Mouse (Mus musculus): Measurements from ENCODE around the gene Nr2e3. TPM values are rescaled to one million over a fixed set of nuclear protein-coding genes. Genes with fewer than 3 reads are reported as not detected.

Nr2e3 gene
- polyA plus RNA-seq, 1 experiment from 2014 or later: not detected

GRCm38 (mm10) chr9:59949981-59950380 lies 10.5 kb downstream of the Nr2e3 start:
- H3K36me3 ChIP-seq (ENCODE audit: control insufficient read depth, insufficient read depth, low read length): no peaks in the 10 kb centered on the region
- no peak overlapping the region for H3K4me3 ChIP-seq (ENCODE audit: control insufficient read depth in 1 of 2, insufficient read depth in 1 of 2, low read depth in 1 of 2, low read length in 2 of 2)
- H3K27me3 ChIP-seq (ENCODE audit: control insufficient read depth, insufficient read depth, low read length): no peaks in the 10 kb centered on the region
- 83% methylated on average over 5 of the region's 5 CpGs for WGBS
- H3K4me2 ChIP-seq (ENCODE audit: low read length): no peak overlapping the region
- no peaks in the 10 kb centered on the region for H3K9me3 ChIP-seq (ENCODE audit: control insufficient read depth, low read length)
- no peak overlapping the region for H3K27ac ChIP-seq (replicated peaks in 1 of 2; ENCODE audit: control insufficient read depth in 1 of 2, insufficient read depth in 1 of 2, low read depth in 2 of 2, low read length in 2 of 2)
- peaks cover 2 to 3% of the 10 kb centered on the region in 2 experiments; a peak in 3 of 4 replicates for H3K4me1 ChIP-seq (ENCODE audit: control insufficient read depth in 2 of 2, insufficient read depth in 2 of 2, low read length in 2 of 2)
- ATAC-seq (ENCODE audit: insufficient number of reproducible peaks, insufficient read depth, low FRiP score, low read depth): no peak
- H3K9ac ChIP-seq (ENCODE audit: low read length): no peak overlapping the region

- H3K9me3 ChIP-seq (ENCODE audit: control insufficient read depth, low read length): no peaks in the 10 kb centered on the region
- 78% methylated on average over 6 of the region's 6 CpGs for WGBS
- no peaks in the 10 kb centered on the region for H3K27me3 ChIP-seq (ENCODE audit: control insufficient read depth, insufficient read depth, low read length)
- H3K9ac ChIP-seq (ENCODE audit: low read length): no peak overlapping the region
- H3K27ac ChIP-seq (replicated peaks in 1 of 2; ENCODE audit: control insufficient read depth in 1 of 2, insufficient read depth in 1 of 2, low read depth in 2 of 2, low read length in 2 of 2): no peak overlapping the region
- H3K4me1 ChIP-seq (ENCODE audit: control insufficient read depth in 2 of 2, insufficient read depth in 2 of 2, low read length in 2 of 2): peaks cover 0 to 3% of the 10 kb centered on the region in 2 experiments; a peak in 2 of 4 replicates
- no peak overlapping the region for H3K4me2 ChIP-seq (ENCODE audit: low read length)
- no peak for ATAC-seq (ENCODE audit: insufficient number of reproducible peaks, insufficient read depth, low FRiP score, low read depth)
- no peaks in the 10 kb centered on the region for H3K36me3 ChIP-seq (ENCODE audit: control insufficient read depth, insufficient read depth, low read length)
- no peak overlapping the region for H3K4me3 ChIP-seq (ENCODE audit: control insufficient read depth in 1 of 2, insufficient read depth in 1 of 2, low read depth in 1 of 2, low read length in 2 of 2)
These were observed 10.9 kb downstream of the Nr2e3 start for GRCm38 (mm10) chr9:59949511-59949910.

- no peaks in the 10 kb centered on the region for H3K36me3 ChIP-seq (ENCODE audit: control insufficient read depth, insufficient read depth, low read length)
- no peaks in the 10 kb centered on the region for H3K27me3 ChIP-seq (ENCODE audit: control insufficient read depth, insufficient read depth, low read length)
- 82% methylated on average over 17 of the region's 17 CpGs for WGBS
- no peak overlapping the region for H3K4me2 ChIP-seq (ENCODE audit: low read length)
- no peak overlapping the region for H3K9ac ChIP-seq (ENCODE audit: low read length)
- no peaks in the 10 kb centered on the region for H3K9me3 ChIP-seq (ENCODE audit: control insufficient read depth, low read length)
- H3K4me1 ChIP-seq (ENCODE audit: control insufficient read depth in 2 of 2, insufficient read depth in 2 of 2, low read length in 2 of 2): peaks cover 0 to 3% of the 10 kb centered on the region in 2 experiments; a peak in 2 of 4 replicates
- no peak overlapping the region for H3K4me3 ChIP-seq (ENCODE audit: control insufficient read depth in 1 of 2, insufficient read depth in 1 of 2, low read depth in 1 of 2, low read length in 2 of 2)
- no peak for ATAC-seq (ENCODE audit: insufficient number of reproducible peaks, insufficient read depth, low FRiP score, low read depth)
- H3K27ac ChIP-seq (replicated peaks in 1 of 2; ENCODE audit: control insufficient read depth in 1 of 2, insufficient read depth in 1 of 2, low read depth in 2 of 2, low read length in 2 of 2): no peak overlapping the region
These were observed 11.7 kb downstream of the Nr2e3 start for GRCm38 (mm10) chr9:59948691-59949250.

GRCm38 (mm10) chr9:59948226-59948625 lies 12.2 kb downstream of the Nr2e3 start:
- no peak for ATAC-seq (ENCODE audit: insufficient number of reproducible peaks, insufficient read depth, low FRiP score, low read depth)
- no peak overlapping the region for H3K9ac ChIP-seq (ENCODE audit: low read length)

GRCm38 (mm10) chr9:59947271-59947670 lies 13.2 kb downstream of the Nr2e3 start:
- 84% methylated on average over 8 of the region's 8 CpGs for WGBS

More at GRCm38 (mm10) chr9:59948226-59948625, 12.2 kb downstream of the Nr2e3 start:
- Histone ChIP-seq H3K4me2 (ENCODE audit: low read length) (no peak overlapping the region), H3K4me3 (ENCODE audit: control insufficient read depth in 1 of 2, insufficient read depth in 1 of 2, low read depth in 1 of 2, low read length in 2 of 2) (no peak overlapping the region), H3K36me3 (ENCODE audit: control insufficient read depth, insufficient read depth, low read length) (no peaks in the 10 kb centered on the region), H3K27me3 (ENCODE audit: control insufficient read depth, insufficient read depth, low read length) (no peaks in the 10 kb centered on the region), H3K9me3 (ENCODE audit: control insufficient read depth, low read length) (no peaks in the 10 kb centered on the region), H3K27ac (replicated peaks in 1 of 2; ENCODE audit: control insufficient read depth in 1 of 2, insufficient read depth in 1 of 2, low read depth in 2 of 2, low read length in 2 of 2) (no peak overlapping the region), H3K4me1 (ENCODE audit: control insufficient read depth in 2 of 2, insufficient read depth in 2 of 2, low read length in 2 of 2) (peaks cover 0 to 3% of the 10 kb centered on the region in 2 experiments; a peak in 2 of 4 replicates)
- 56% methylated on average over 8 of the region's 8 CpGs for WGBS

GRCm38 (mm10) chr9:59945241-59945640 lies 15.2 kb downstream of the Nr2e3 start:
- H3K36me3 ChIP-seq (ENCODE audit: control insufficient read depth, insufficient read depth, low read length): no peaks in the 10 kb centered on the region
- 82% methylated on average over 3 of the region's 3 CpGs for WGBS
- H3K9me3 ChIP-seq (ENCODE audit: control insufficient read depth, low read length): no peaks in the 10 kb centered on the region
- no peak overlapping the region for H3K27ac ChIP-seq (replicated peaks in 1 of 2; ENCODE audit: control insufficient read depth in 1 of 2, insufficient read depth in 1 of 2, low read depth in 2 of 2, low read length in 2 of 2)
- no peak overlapping the region for H3K9ac ChIP-seq (ENCODE audit: low read length)
- H3K4me2 ChIP-seq (ENCODE audit: low read length): no peak overlapping the region
- no peaks in the 10 kb centered on the region for H3K27me3 ChIP-seq (ENCODE audit: control insufficient read depth, insufficient read depth, low read length)
- peaks cover 7 to 16% of the 10 kb centered on the region in 2 experiments for H3K4me1 ChIP-seq (ENCODE audit: control insufficient read depth in 2 of 2, insufficient read depth in 2 of 2, low read length in 2 of 2)
- H3K4me3 ChIP-seq (ENCODE audit: control insufficient read depth in 1 of 2, insufficient read depth in 1 of 2, low read depth in 1 of 2, low read length in 2 of 2): no peak overlapping the region
- ATAC-seq (ENCODE audit: insufficient number of reproducible peaks, insufficient read depth, low FRiP score, low read depth): no peak

More at GRCm38 (mm10) chr9:59947271-59947670, 13.2 kb downstream of the Nr2e3 start:
- Histone ChIP-seq H3K27ac (replicated peaks in 1 of 2; ENCODE audit: control insufficient read depth in 1 of 2, insufficient read depth in 1 of 2, low read depth in 2 of 2, low read length in 2 of 2) (no peak overlapping the region), H3K4me3 (ENCODE audit: control insufficient read depth in 1 of 2, insufficient read depth in 1 of 2, low read depth in 1 of 2, low read length in 2 of 2) (no peak overlapping the region), H3K9me3 (ENCODE audit: control insufficient read depth, low read length) (no peaks in the 10 kb centered on the region), H3K36me3 (ENCODE audit: control insufficient read depth, insufficient read depth, low read length) (no peaks in the 10 kb centered on the region), H3K4me2 (ENCODE audit: low read length) (no peak overlapping the region), H3K27me3 (ENCODE audit: control insufficient read depth, insufficient read depth, low read length) (no peaks in the 10 kb centered on the region), H3K4me1 (ENCODE audit: control insufficient read depth in 2 of 2, insufficient read depth in 2 of 2, low read length in 2 of 2) (peaks cover 0 to 6% of the 10 kb centered on the region in 2 experiments; a peak in 2 of 4 replicates), H3K9ac (ENCODE audit: low read length) (no peak overlapping the region)
- ATAC-seq (ENCODE audit: insufficient number of reproducible peaks, insufficient read depth, low FRiP score, low read depth): no peak

- Histone ChIP-seq H3K27me3 (ENCODE audit: control insufficient read depth, insufficient read depth, low read length) (no peaks in the 10 kb centered on the region), H3K36me3 (ENCODE audit: control insufficient read depth, insufficient read depth, low read length) (no peaks in the 10 kb centered on the region), H3K27ac (replicated peaks in 1 of 2; ENCODE audit: control insufficient read depth in 1 of 2, insufficient read depth in 1 of 2, low read depth in 2 of 2, low read length in 2 of 2) (no peak overlapping the region), H3K9me3 (ENCODE audit: control insufficient read depth, low read length) (no peaks in the 10 kb centered on the region), H3K4me1 (ENCODE audit: control insufficient read depth in 2 of 2, insufficient read depth in 2 of 2, low read length in 2 of 2) (peaks cover 7 to 16% of the 10 kb centered on the region in 2 experiments), H3K4me2 (ENCODE audit: low read length) (no peak overlapping the region), H3K9ac (ENCODE audit: low read length) (no peak overlapping the region), H3K4me3 (ENCODE audit: control insufficient read depth in 1 of 2, insufficient read depth in 1 of 2, low read depth in 1 of 2, low read length in 2 of 2) (no peak overlapping the region)
- no peak for ATAC-seq (ENCODE audit: insufficient number of reproducible peaks, insufficient read depth, low FRiP score, low read depth)
- WGBS: 89% methylated on average over 6 of the region's 6 CpGs
These were observed 16.6 kb downstream of the Nr2e3 start for GRCm38 (mm10) chr9:59943826-59944225.

Data from heart, embryonic 14.5 days (tissue).